Mouse (Mus musculus): ENCODE data around the gene Grin2c.

- TF ChIP-seq POLR2A (IDR thresholded peaks at IDR 0.05; ENCODE audit: borderline replicate concordance, extremely low read depth, low read depth, low read length), result no peak
- no peak for TF ChIP-seq CTCF (IDR thresholded peaks at IDR 0.05; ENCODE audit: insufficient read depth, low read length)
These were observed at the start of gene Grin2c for GRCm38 (mm10) chr11:115267061-115267883.
